ENCODE assay signal across 8 mouse cellular contexts in genomic region chr11:77491123-77491501, GRCm38 (mm10). TPM values are rescaled to one million over a fixed set of nuclear protein-coding genes. Genes with fewer than 3 reads are reported as not detected.
A peak's percentile ranks its signal among the peaks of the same experiment; 100 is the strongest.
DNase-seq lines count a peak whose midpoint lies in the region; ATAC-seq lines count a peak whose summit lies in the region.

No protein-coding gene starts in this region.

- 1% methylated on average over 13 of the region's 13 CpGs for WGBS in hindbrain, embryonic 12.5 days

- H3K27me3 ChIP-seq in hindbrain, embryonic 12.5 days, result no peaks in the 10 kb centered on the region

- peak overlapping the region; percentile 69 for H3K4me2 ChIP-seq in hindbrain, embryonic 12.5 days (replicated peaks)

- peak overlapping the region; percentile 97 for H3K4me3 ChIP-seq in hindbrain, embryonic 12.5 days

- ATAC-seq in hindbrain, embryonic 12.5 days (ENCODE audit: low FRiP score), result peak; percentile 71

- peak overlapping the region; percentile 87 for H3K27ac ChIP-seq in hindbrain, embryonic 12.5 days

- H3K9ac ChIP-seq in hindbrain, embryonic 12.5 days, result peak overlapping the region; percentile 49

- no peaks in the 10 kb centered on the region for H3K36me3 ChIP-seq in hindbrain, embryonic 12.5 days

- H3K4me1 ChIP-seq in hindbrain, embryonic 12.5 days, result peaks cover 74% of the 10 kb centered on the region

- H3K9me3 ChIP-seq in hindbrain, embryonic 12.5 days (replicated peaks), result no peaks in the 10 kb centered on the region

- peak; percentile 94 for DNase-seq in MN1 (ENCODE audit: low spot score)
- DNase-seq in cerebellum, postnatal 10 days, result peak; percentile 98 to 99
- DNase-seq in frontal cortex, postnatal 10 days (ENCODE audit: low spot score in 2 of 2), result peak; percentile 88 to 90
- peak; percentile 90 to 91 for DNase-seq in layer of hippocampus, postnatal 36 days
- DNase-seq in lung, postnatal 36 days, result peak; percentile 94
- DNase-seq in retina, postnatal 1 day, result peak; percentile 96
- DNase-seq in urinary bladder, adult 2 months (ENCODE audit: low spot score), result peak; percentile 80

RNA-seq across cellular contexts. Expression of gene Ankrd13b, which starts 1.6 kb away (rescaled TPM):
- polyA plus RNA-seq in hindbrain, embryonic 12.5 days (2016; fragmentation: Nextera tagmentation; extraction: Ambion mirVana), result 28.3 and 29.2 TPM in 2 replicates
- total RNA-seq in layer of hippocampus, postnatal 36 days (2021), result 10 to 100 TPM; 83.2 to 88.4 TPM
- polyA plus RNA-seq in urinary bladder, adult 2 months (2012; rRNA removed), result 21.8 and 22.3 TPM in 2 replicates

RNA-seq across cellular contexts. Expression of gene Git1, which starts 2.2 kb away (rescaled TPM):
- polyA plus RNA-seq in hindbrain, embryonic 12.5 days (2016; fragmentation: Nextera tagmentation; extraction: Ambion mirVana), result 10.9 and 13.4 TPM in 2 replicates
- 100 to 1,000 TPM; 284 to 288 TPM for total RNA-seq in layer of hippocampus, postnatal 36 days (2021)
- 24.7 and 37.0 TPM in 2 replicates for polyA plus RNA-seq in urinary bladder, adult 2 months (2012; rRNA removed)

RNA-seq across cellular contexts. Expression of gene Abhd15, which starts 23.8 kb away (rescaled TPM):
- 3.5 and 4.2 TPM in 2 replicates for polyA plus RNA-seq in hindbrain, embryonic 12.5 days (2016; fragmentation: Nextera tagmentation; extraction: Ambion mirVana)
- total RNA-seq in layer of hippocampus, postnatal 36 days (2021), result 1 to 10 TPM; 1.3 to 1.5 TPM
- polyA plus RNA-seq in urinary bladder, adult 2 months (2012; rRNA removed), result 0.71 and 1.1 TPM in 2 replicates

RNA-seq across cellular contexts. Expression of gene Trp53i13, which starts 24.7 kb away (rescaled TPM):
- 29.7 and 32.3 TPM in 2 replicates for polyA plus RNA-seq in hindbrain, embryonic 12.5 days (2016; fragmentation: Nextera tagmentation; extraction: Ambion mirVana)
- 1 to 10 TPM; 5.4 to 5.9 TPM for total RNA-seq in layer of hippocampus, postnatal 36 days (2021)
- polyA plus RNA-seq in urinary bladder, adult 2 months (2012; rRNA removed), result 20.9 and 21.0 TPM in 2 replicates

RNA-seq across cellular contexts. Expression of gene Gm10392, which starts 27.9 kb away (rescaled TPM):
- polyA plus RNA-seq in hindbrain, embryonic 12.5 days (2016; fragmentation: Nextera tagmentation; extraction: Ambion mirVana), result 0.14 TPM in 1 of 2 replicates, not detected in the other
- total RNA-seq in layer of hippocampus, postnatal 36 days (2021), result not detected
- not detected in 2 replicates for polyA plus RNA-seq in urinary bladder, adult 2 months (2012; rRNA removed)

Comparison
In these comparisons a context has a peak if more than half of its experiments do, and no peak if none do; other contexts are left out.
1. Peak in every context shown above with its lines: DNase-seq, ATAC-seq, H3K4me3 ChIP-seq and H3K27ac ChIP-seq.